ENCODE assay signal across 32 mouse cellular contexts in the genomic region with DNA sequence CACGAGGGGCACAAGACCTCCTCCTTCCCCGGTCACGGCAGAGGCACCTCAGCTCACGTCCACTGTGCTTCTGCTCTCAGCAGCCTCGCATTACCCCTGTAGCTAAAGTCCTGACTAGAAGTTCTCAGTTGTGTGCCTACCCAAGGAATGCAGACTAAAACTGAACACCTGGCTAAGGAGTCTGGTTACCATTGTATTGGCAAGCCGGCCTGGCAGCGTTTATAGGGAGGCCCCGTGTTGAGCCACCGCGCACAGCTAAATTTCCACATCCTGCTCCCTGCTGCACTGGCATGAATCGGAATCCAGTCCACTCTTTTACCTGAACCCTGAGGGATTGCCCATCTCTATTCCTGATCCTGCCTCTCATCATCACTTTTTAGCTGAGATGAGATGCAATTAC. TPM values are rescaled to one million over a fixed set of nuclear protein-coding genes. Genes with fewer than 3 reads are reported as not detected.
A peak's percentile ranks its signal among the peaks of the same experiment; 100 is the strongest.
DNase-seq lines count a peak whose midpoint lies in the region; ATAC-seq and TF ChIP-seq lines count a peak whose summit lies in the region.
"Had no signal": no experiment of that assay in that cellular context is flagged by ENCODE, and none has a peak within 500 bp of the region (broad histone marks: within the 10 kb centered on the region; RNA-seq: fewer than 3 reads in every experiment).

No protein-coding gene starts in this region.

- peaks cover 10% of the 10 kb centered on the region for H3K4me1 ChIP-seq in embryonic facial prominence, embryonic 14.5 days (ENCODE audit: control insufficient read depth, insufficient read depth, low read length)
- peaks cover 31% of the 10 kb centered on the region for H3K4me1 ChIP-seq in limb, embryonic 13.5 days
- H3K4me1 ChIP-seq in cerebellum, adult 2 months (ENCODE audit: control insufficient read depth, insufficient read depth, low read length): peaks cover 4% of the 10 kb centered on the region
- H3K4me1 ChIP-seq: heart, embryonic 12.5 days; intestine, embryonic 15.5 days; liver, embryonic 15.5 days; midbrain, embryonic 13.5 days; neural tube, embryonic 15.5 days; stomach, embryonic 15.5 days had no signal

- WGBS in embryonic facial prominence, embryonic 14.5 days: 20% methylated on average over 11 of the region's 11 CpGs
- 17% methylated on average over 11 of the region's 11 CpGs for WGBS in limb, embryonic 13.5 days
- WGBS in cerebellum, adult 2 months: 70% methylated on average over 11 of the region's 11 CpGs

- intact Hi-C loops in gastrocnemius, postnatal 14 days (cut with DNase I; ENCODE audit: low total_unique reads): no loop called here

- peak; percentile 84 for ATAC-seq in embryonic facial prominence, embryonic 14.5 days (ENCODE audit: low read depth)
- ATAC-seq in limb, embryonic 13.5 days (ENCODE audit: low FRiP score, low read depth): peak; percentile 70
- ATAC-seq: activated CD4-positive, CD25-positive, alpha-beta regulatory T cell, adult 4 months; forebrain, embryonic 14.5 days; hindbrain, embryonic 16.5 days; intestine, embryonic 15.5 days; midbrain, embryonic 13.5 days had no signal

- no peaks in the 10 kb centered on the region for H3K36me3 ChIP-seq in embryonic facial prominence, embryonic 14.5 days (ENCODE audit: control insufficient read depth, insufficient read depth, low read length)
- no peaks in the 10 kb centered on the region for H3K36me3 ChIP-seq in limb, embryonic 13.5 days
- H3K36me3 ChIP-seq: embryonic facial prominence, embryonic 15.5 days; heart, embryonic 12.5 days; hindbrain, embryonic 10.5 days; intestine, embryonic 15.5 days; liver, embryonic 15.5 days; midbrain, embryonic 13.5 days; neural tube, embryonic 15.5 days; stomach, embryonic 15.5 days had no signal

- H3K9ac ChIP-seq in embryonic facial prominence, embryonic 14.5 days (ENCODE audit: low read depth, low read length): no peak overlapping the region
- H3K9ac ChIP-seq in limb, embryonic 13.5 days: no peak overlapping the region
- H3K9ac ChIP-seq: embryonic facial prominence, embryonic 15.5 days; heart, embryonic 12.5 days; intestine, embryonic 15.5 days; liver, embryonic 15.5 days; lung, embryonic 14.5 days; midbrain, embryonic 13.5 days; neural tube, embryonic 15.5 days; stomach, embryonic 15.5 days had no signal

- peak overlapping the region; percentile 39; the same call in 1 of the 2 replicates for H3K27ac ChIP-seq in embryonic facial prominence, embryonic 14.5 days (replicated peaks; ENCODE audit: low read depth, low read length)
- H3K27ac ChIP-seq in limb, embryonic 13.5 days: peak overlapping the region; percentile 33; the same call in 1 of the 2 replicates
- no peak overlapping the region for H3K27ac ChIP-seq in cerebellum, adult 2 months (ENCODE audit: insufficient read depth, low read length)
- H3K27ac ChIP-seq: embryonic facial prominence, embryonic 15.5 days; intestine, embryonic 15.5 days; liver, embryonic 15.5 days; macrophage; midbrain, embryonic 13.5 days; neural tube, embryonic 15.5 days; stomach, embryonic 15.5 days had no signal

- H3K4me2 ChIP-seq in embryonic facial prominence, embryonic 14.5 days (ENCODE audit: low read depth, low read length): no peak overlapping the region
- peak overlapping the region; percentile 32 for H3K4me2 ChIP-seq in limb, embryonic 13.5 days (replicated peaks)
- H3K4me2 ChIP-seq: embryonic facial prominence, embryonic 15.5 days; heart, embryonic 12.5 days; intestine, embryonic 15.5 days; liver, embryonic 15.5 days; lung, embryonic 14.5 days; midbrain, embryonic 13.5 days; neural tube, embryonic 15.5 days; stomach, embryonic 15.5 days had no signal

- H3K4me3 ChIP-seq in embryonic facial prominence, embryonic 14.5 days (ENCODE audit: low read depth, low read length): no peak overlapping the region
- H3K4me3 ChIP-seq in limb, embryonic 13.5 days: no peak overlapping the region
- H3K4me3 ChIP-seq in cerebellum, adult 2 months (replicated peaks; ENCODE audit: insufficient read depth, low read depth, low read length): no peak overlapping the region
- H3K4me3 ChIP-seq: embryonic facial prominence, embryonic 15.5 days; heart, embryonic 12.5 days; hindbrain, embryonic 10.5 days; intestine, embryonic 15.5 days; liver, embryonic 15.5 days; midbrain, embryonic 13.5 days; neural tube, embryonic 15.5 days; stomach, embryonic 15.5 days had no signal

- TF ChIP-seq CTCF in cerebellum, adult 2 months (IDR thresholded peaks at IDR 0.05; ENCODE audit: borderline replicate concordance, insufficient read depth, low read depth, low read length): no peak

- no peaks in the 10 kb centered on the region for H3K27me3 ChIP-seq in embryonic facial prominence, embryonic 14.5 days (replicated peaks; ENCODE audit: control insufficient read depth, insufficient read depth, low read length)
- no peaks in the 10 kb centered on the region for H3K27me3 ChIP-seq in limb, embryonic 13.5 days
- no peaks in the 10 kb centered on the region for H3K27me3 ChIP-seq in cerebellum, adult 2 months (ENCODE audit: control insufficient read depth, insufficient read depth, low read length)
- H3K27me3 ChIP-seq: CH12.LX; embryonic facial prominence, embryonic 15.5 days; heart, embryonic 12.5 days; intestine, embryonic 15.5 days; liver, embryonic 15.5 days; midbrain, embryonic 13.5 days; neural tube, embryonic 15.5 days; stomach, embryonic 15.5 days had no signal

- no peak for TF ChIP-seq POLR2A in cerebellum, adult 2 months (IDR thresholded peaks at IDR 0.05; ENCODE audit: borderline replicate concordance, insufficient read depth, low read length)

- H3K9me3 ChIP-seq in embryonic facial prominence, embryonic 14.5 days (ENCODE audit: control insufficient read depth, low read length): no peaks in the 10 kb centered on the region
- no peaks in the 10 kb centered on the region for H3K9me3 ChIP-seq in limb, embryonic 13.5 days
- H3K9me3 ChIP-seq: embryonic facial prominence, embryonic 15.5 days; heart, embryonic 12.5 days; hindbrain, embryonic 10.5 days; intestine, embryonic 15.5 days; liver, embryonic 15.5 days; midbrain, embryonic 13.5 days; neural tube, embryonic 15.5 days; stomach, embryonic 15.5 days had no signal

- DNase-seq in lung, postnatal 36 days: peak; percentile 17
- DNase-seq in lung, postnatal 25 days (ENCODE audit: low spot score): no peak
- DNase-seq in embryonic facial prominence, embryonic 14.5 days (ENCODE audit: low spot score): peak; percentile 72
- no peak for DNase-seq in cerebellum, adult 2 months
- no peak for DNase-seq in gastrocnemius, postnatal 14 days
- DNase-seq: adrenal gland, adult 2 months; B cell, adult 2 months; cerebellum, adult 8-10 months; cerebellum, postnatal 25 days; gastrocnemius, postnatal 36 days; heart, adult 18-20 months; kidney, adult 2 months; kidney, postnatal 14 days; lung, embryonic 14.5 days; retina, postnatal 1 day; right cerebral cortex, postnatal 14 days had no signal

RNA-seq across cellular contexts. Expression of a gene that starts 42.0 kb away (rescaled TPM):
- polyA plus RNA-seq in embryonic facial prominence, embryonic 14.5 days (2014; fragmentation: Nextera tagmentation; extraction: Ambion mirVana): 4.0 and 4.1 TPM in 2 replicates
- 1.6 and 1.9 TPM in 2 replicates for polyA plus RNA-seq in limb, embryonic 13.5 days (2015; fragmentation: Nextera tagmentation; extraction: Ambion mirVana)
- polyA plus RNA-seq in cerebellum, adult 2 months (2012; rRNA removed): 5.1 and 6.2 TPM in 2 replicates
- total RNA-seq in gastrocnemius, postnatal 14 days (2021): under 1 TPM in 1 of 2 experiments, not detected in 1; 0.08 TPM
- total RNA-seq: gastrocnemius, adult 18-20 months; megakaryocyte-erythroid progenitor cell, adult 5-6 weeks had no signal
- polyA plus RNA-seq: macrophage had no signal

Comparison
In these comparisons a context has a peak if more than half of its experiments do, and no peak if none do; other contexts are left out.
1. DNase-seq: peak in lung, postnatal 36 days (single experiment) and embryonic facial prominence, embryonic 14.5 days (single experiment); none in lung, postnatal 25 days (single experiment), cerebellum, adult 2 months (0 of 2) and gastrocnemius, postnatal 14 days (single experiment).